Mouse (Mus musculus): Measurements from ENCODE around the gene Gbf1.

DNA sequence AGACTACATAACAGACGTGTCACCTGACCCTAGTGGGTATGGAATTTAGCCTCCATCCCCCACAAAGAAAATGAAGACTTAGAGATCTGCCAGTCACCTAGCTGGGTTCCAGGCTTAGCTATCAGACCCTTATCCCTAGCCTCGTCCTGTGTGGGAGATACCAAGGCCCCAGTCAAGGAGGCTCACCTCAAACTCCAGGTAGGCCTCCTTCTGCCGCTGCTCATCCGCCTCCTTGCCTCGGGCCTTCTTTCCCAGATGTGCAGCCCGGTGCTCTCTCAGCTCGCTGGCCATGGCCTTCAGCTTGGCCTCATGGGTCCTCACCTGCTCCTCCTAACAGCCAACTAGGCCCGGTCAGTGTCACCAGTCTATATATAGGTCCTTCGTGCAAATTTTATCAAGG is 160.8 kb downstream of the Gbf1 start:
- no peak for TF ChIP-seq CTCF (IDR thresholded peaks at IDR 0.05; ENCODE audit: extremely low read depth, insufficient read depth, low read length)
- TF ChIP-seq POLR2A (IDR thresholded peaks at IDR 0.05; ENCODE audit: extremely low read depth, insufficient read depth, low read length), result no peak

All from cortical plate, adult 2 months (tissue).